ENCODE assay signal across 29 mouse cellular contexts in genomic region chr5:52964209-52964608, GRCm38 (mm10).
"Had no signal": no experiment of that assay in that cellular context is flagged by ENCODE, and none has a peak within 500 bp of the region (broad histone marks: within the 10 kb centered on the region; RNA-seq: fewer than 3 reads in every experiment).

No protein-coding gene starts in this region.

- H3K27ac ChIP-seq: left cerebral cortex, adult 2 months; limb, embryonic 10.5 days; limb, embryonic 12.5 days; limb, embryonic 13.5 days; limb, embryonic 15.5 days; liver, embryonic 12.5 days; liver, embryonic 13.5 days; liver, embryonic 14.5 days; liver, embryonic 15.5 days; macrophage; midbrain, embryonic 10.5 days; midbrain, embryonic 12.5 days; midbrain, embryonic 13.5 days; midbrain, embryonic 15.5 days; neural tube, embryonic 12.5 days; neural tube, embryonic 13.5 days had no signal

- ATAC-seq: liver, embryonic 12.5 days; liver, postnatal 0 days; midbrain, embryonic 13.5 days; midbrain, embryonic 15.5 days; midbrain, embryonic 16.5 days had no signal

- H3K4me3 ChIP-seq: left cerebral cortex, adult 2 months; limb, embryonic 10.5 days; limb, embryonic 12.5 days; limb, embryonic 13.5 days; limb, embryonic 15.5 days; liver, embryonic 12.5 days; liver, embryonic 13.5 days; liver, embryonic 15.5 days; megakaryocyte, embryonic 14.5 days; midbrain, embryonic 10.5 days; midbrain, embryonic 12.5 days; midbrain, embryonic 13.5 days; midbrain, embryonic 15.5 days; myocyte; neural tube, embryonic 12.5 days; neural tube, embryonic 13.5 days had no signal

- DNase-seq: layer of hippocampus, postnatal 36 days; left cerebral cortex, postnatal 4 days; liver; liver, embryonic 13.5 days; liver, postnatal 0 days; lung, adult 18-20 months; lung, adult 2 months; lung, postnatal 10 days; midbrain, embryonic 14.5 days had no signal

- H3K4me1 ChIP-seq: limb, embryonic 10.5 days; limb, embryonic 12.5 days; limb, embryonic 13.5 days; limb, embryonic 15.5 days; liver, embryonic 12.5 days; liver, embryonic 13.5 days; liver, embryonic 15.5 days; megakaryocyte, embryonic 14.5 days; midbrain, embryonic 10.5 days; midbrain, embryonic 12.5 days; midbrain, embryonic 13.5 days; midbrain, embryonic 15.5 days; neural tube, embryonic 12.5 days; neural tube, embryonic 13.5 days had no signal

- H3K9me3 ChIP-seq: limb, embryonic 10.5 days; limb, embryonic 12.5 days; limb, embryonic 13.5 days; limb, embryonic 15.5 days; liver, embryonic 12.5 days; liver, embryonic 13.5 days; liver, embryonic 15.5 days; megakaryocyte, embryonic 14.5 days; midbrain, embryonic 10.5 days; midbrain, embryonic 12.5 days; midbrain, embryonic 13.5 days; midbrain, embryonic 15.5 days; neural tube, embryonic 12.5 days; neural tube, embryonic 13.5 days had no signal

- H3K9ac ChIP-seq: limb, embryonic 12.5 days; limb, embryonic 13.5 days; limb, embryonic 15.5 days; liver, embryonic 12.5 days; liver, embryonic 13.5 days; liver, embryonic 14.5 days; liver, embryonic 15.5 days; liver, postnatal 0 days; midbrain, embryonic 12.5 days; midbrain, embryonic 13.5 days; midbrain, embryonic 15.5 days; neural tube, embryonic 12.5 days; neural tube, embryonic 13.5 days had no signal

- H3K36me3 ChIP-seq: limb, embryonic 10.5 days; limb, embryonic 12.5 days; limb, embryonic 13.5 days; limb, embryonic 15.5 days; liver, embryonic 12.5 days; liver, embryonic 13.5 days; liver, embryonic 15.5 days; midbrain, embryonic 10.5 days; midbrain, embryonic 12.5 days; midbrain, embryonic 13.5 days; midbrain, embryonic 15.5 days; neural tube, embryonic 12.5 days; neural tube, embryonic 13.5 days had no signal

- H3K4me2 ChIP-seq: limb, embryonic 12.5 days; limb, embryonic 13.5 days; limb, embryonic 15.5 days; liver, embryonic 11.5 days; liver, embryonic 12.5 days; liver, embryonic 13.5 days; liver, embryonic 15.5 days; midbrain, embryonic 11.5 days; midbrain, embryonic 12.5 days; midbrain, embryonic 13.5 days; midbrain, embryonic 15.5 days; neural tube, embryonic 12.5 days; neural tube, embryonic 13.5 days had no signal

- H3K27me3 ChIP-seq: limb, embryonic 12.5 days; limb, embryonic 13.5 days; limb, embryonic 15.5 days; liver, embryonic 12.5 days; liver, embryonic 13.5 days; liver, embryonic 15.5 days; megakaryocyte, embryonic 14.5 days; midbrain, embryonic 12.5 days; midbrain, embryonic 13.5 days; midbrain, embryonic 15.5 days; neural tube, embryonic 12.5 days; neural tube, embryonic 13.5 days had no signal
